Mouse (Mus musculus) heart, adult 2 months (tissue): ENCODE results near the gene Gm20388.

Experiments
- CTCF ChIP-seq: fragments of 200-600 bp; IDR thresholded peaks from 2 replicates; pipeline ENCODE4 v1.8.1; 2022; ENCODE audit warnings: antibody characterized with exemption, mild to moderate bottlenecking, moderate library complexity
- EP300 ChIP-seq: fragments of 200-500 bp; IDR thresholded peaks from 2 replicates; pipeline ENCODE4 v1.6.1; 2011; ENCODE audit warnings: low read depth, low read length, control low read depth; ENCODE audit not compliant: insufficient read depth
- POLR2A ChIP-seq: fragments of 200-500 bp; IDR thresholded peaks from 2 replicates; pipeline ENCODE4 v1.6.1; 2011; ENCODE audit warnings: mild to moderate bottlenecking, low read depth, low read length, control low read depth; ENCODE audit not compliant: insufficient read depth

- TF ChIP-seq EP300 (no peak), CTCF (no peak), POLR2A (no peak)
Measured at GRCm38 (mm10) chr8:121180474-121181284, 1270.0 kb downstream of the Gm20388 start.
